Mouse (Mus musculus) ovary, adult 10 weeks (tissue): ENCODE measurements around the gene A030014E15Rik. TPM values are rescaled to one million over a fixed set of nuclear protein-coding genes. Genes with fewer than 3 reads are reported as not detected.

Source experiments
- polyA plus RNA-seq: library from polyadenylated mRNA; stranded (reverse); fragments of 350-450 nt; fragmentation: Illumina TruSeq; extraction: RNeasy Lipid Tissue Mini Kit (QIAGEN cat#74804); gene quantifications from one replicate; pipeline ENCODE4 v1.2.3, GENCODE M21; 2014

A030014E15Rik gene
- polyA plus RNA-seq = not detected

DNA sequence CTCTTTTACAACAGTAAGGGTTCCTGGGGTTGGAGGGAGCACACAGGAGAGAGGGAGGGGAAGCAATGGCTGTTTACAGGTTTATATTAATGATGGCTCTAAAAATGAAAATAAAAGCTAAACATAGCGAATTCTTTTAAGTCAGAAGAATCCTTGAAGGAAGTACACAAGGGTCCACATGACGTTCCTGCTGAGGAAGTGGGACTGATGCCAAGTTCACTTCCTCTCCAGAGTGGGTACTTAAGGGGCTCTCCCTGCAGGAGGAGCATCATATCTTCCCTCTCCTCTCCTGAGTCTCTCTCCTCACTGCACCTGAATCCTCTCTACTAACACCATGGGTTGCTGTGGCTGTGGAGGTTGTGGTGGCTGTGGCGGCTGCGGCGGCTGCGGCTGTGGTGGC is at the start of gene A030014E15Rik:
Gene A030014E15Rik (plus strand): TSS at position 268 of the 400 bp plus-strand sequence.

DNA sequence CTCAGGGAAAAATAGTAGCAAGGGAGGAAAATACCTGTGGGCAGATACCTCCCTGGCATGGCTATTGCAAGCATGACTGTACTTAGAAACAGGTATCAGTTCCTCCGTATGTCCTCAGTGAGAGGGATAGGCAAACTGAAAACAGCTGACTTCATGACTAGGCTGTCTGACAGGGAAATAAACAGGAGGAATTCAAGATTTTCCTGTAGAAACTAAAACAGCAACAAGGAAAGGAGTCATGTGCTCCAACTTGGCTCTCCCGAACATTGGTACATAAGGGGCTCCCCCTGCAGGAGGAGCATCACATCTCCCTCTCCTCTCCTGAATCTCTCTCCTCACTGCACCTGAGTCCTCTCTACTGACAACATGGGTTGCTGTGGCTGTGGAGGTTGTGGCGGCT is 11.7 kb upstream of the A030014E15Rik start, which contains the start of gene A030005L19Rik:
Gene A030005L19Rik (plus strand): TSS at position 301 of the 400 bp plus-strand sequence.

DNA sequence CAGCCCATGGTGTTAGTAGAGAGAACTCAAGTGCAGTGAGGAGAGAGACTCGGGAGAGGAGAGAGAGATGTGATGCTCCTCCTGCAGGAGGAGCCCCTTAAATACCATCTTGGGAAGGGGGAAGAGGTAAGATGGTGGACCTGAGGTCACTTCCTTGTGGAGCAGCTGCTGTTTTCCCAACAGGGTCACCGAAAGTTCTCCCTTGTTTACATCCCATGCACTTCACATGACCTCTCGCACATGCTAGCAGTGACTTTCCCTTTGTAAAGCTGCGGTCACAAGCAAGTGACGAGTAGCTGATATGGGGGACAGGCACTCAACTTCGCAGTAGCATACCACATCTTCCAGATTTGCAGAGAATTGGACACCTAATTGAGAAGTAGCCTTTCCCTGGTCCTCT is 6.6 kb downstream of the A030014E15Rik start, which contains the start of gene Gm6217:
Gene Gm6217 (minus strand): TSS at position 74 of the 400 bp plus-strand sequence.

DNA sequence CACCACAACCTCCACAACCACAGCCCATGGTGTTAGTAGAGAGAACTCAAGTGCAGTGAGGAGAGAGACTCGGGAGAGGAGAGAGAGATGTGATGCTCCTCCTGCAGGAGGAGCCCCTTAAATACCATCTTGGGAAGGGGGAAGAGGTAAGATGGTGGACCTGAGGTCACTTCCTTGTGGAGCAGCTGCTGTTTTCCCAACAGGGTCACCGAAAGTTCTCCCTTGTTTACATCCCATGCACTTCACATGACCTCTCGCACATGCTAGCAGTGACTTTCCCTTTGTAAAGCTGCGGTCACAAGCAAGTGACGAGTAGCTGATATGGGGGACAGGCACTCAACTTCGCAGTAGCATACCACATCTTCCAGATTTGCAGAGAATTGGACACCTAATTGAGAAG is 18.6 kb downstream of the A030014E15Rik start, which contains the start of gene A030003K21Rik:
Gene A030003K21Rik (minus strand): TSS at position 94 of the 400 bp plus-strand sequence.

DNA sequence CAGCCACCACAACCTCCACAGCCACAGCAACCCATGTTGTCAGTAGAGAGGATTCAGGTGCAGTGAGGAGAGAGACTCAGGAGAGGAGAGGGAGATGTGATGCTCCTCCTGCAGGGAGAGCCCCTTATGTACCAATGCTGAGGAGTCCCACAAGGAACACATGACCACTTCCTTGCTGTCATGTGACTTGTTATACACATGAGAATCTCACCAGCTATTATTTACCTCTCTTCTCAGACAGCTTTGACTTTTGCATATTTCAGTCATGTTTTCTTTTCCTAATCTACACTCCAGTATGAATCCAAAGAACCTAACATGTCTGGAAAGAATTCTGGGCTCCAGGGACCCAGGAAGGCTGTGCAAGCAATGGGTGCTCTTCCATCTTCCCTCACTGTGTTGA is 31.2 kb downstream of the A030014E15Rik start, which contains the start of gene Gm7544:
Gene Gm7544 (minus strand): TSS at position 101 of the 400 bp plus-strand sequence.

DNA sequence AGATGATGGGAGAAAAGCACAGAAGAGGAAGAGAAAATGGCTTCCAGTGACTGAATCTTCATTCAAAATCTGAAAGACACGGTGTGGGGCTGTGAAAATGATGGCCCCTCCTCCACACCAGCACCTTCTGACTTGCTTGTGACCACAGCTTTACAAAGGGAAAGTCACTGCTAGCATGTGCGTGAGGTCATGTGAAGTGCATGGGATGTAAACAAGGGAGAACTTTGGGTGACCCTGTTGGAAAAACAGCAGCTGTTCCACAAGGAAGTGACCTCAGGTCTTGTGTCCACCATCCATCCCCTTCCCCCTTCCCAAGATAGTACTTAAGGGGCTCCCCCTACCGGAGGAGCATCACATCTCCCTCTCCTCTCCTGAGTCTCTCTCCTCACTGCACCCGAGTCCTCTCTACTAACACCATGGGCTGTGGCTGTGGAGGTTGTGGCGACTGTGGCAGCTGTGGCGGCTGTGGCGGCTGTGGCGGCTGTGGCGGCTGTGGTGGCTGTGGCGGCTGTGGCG is 35.2 kb downstream of the A030014E15Rik start, which contains the start of gene Gm47955:
Gene Gm47955 (plus strand): TSS at position 417 of the 516 bp plus-strand sequence.

Other genes starting within 250 kb of the A030014E15Rik start
- gene Mff, start 200.0 kb upstream of the A030014E15Rik start, polyA plus RNA-seq = 309 TPM
- gene Tm4sf20, start 156.5 kb upstream of the A030014E15Rik start, polyA plus RNA-seq = not detected
- not detected for gene Gm47791, start 153.7 kb upstream of the A030014E15Rik start, polyA plus RNA-seq
- gene Agfg1, start 85.4 kb upstream of the A030014E15Rik start, polyA plus RNA-seq = 113 TPM
- not detected for gene A030005L19Rik, start 11.6 kb upstream of the A030014E15Rik start, polyA plus RNA-seq
- not detected for gene Gm6217, start 6.5 kb downstream of the A030014E15Rik start, polyA plus RNA-seq
- not detected for gene A030003K21Rik, start 18.5 kb downstream of the A030014E15Rik start, polyA plus RNA-seq
- not detected for gene Gm7544, start 31.1 kb downstream of the A030014E15Rik start, polyA plus RNA-seq
- gene Gm47955, start 35.4 kb downstream of the A030014E15Rik start, polyA plus RNA-seq = not detected
- not detected for gene Gm47959, start 75.6 kb downstream of the A030014E15Rik start, polyA plus RNA-seq
- gene Slc19a3, start 113.5 kb downstream of the A030014E15Rik start, polyA plus RNA-seq = 4.0 TPM
- not detected for gene Krtap28-10, start 117.6 kb downstream of the A030014E15Rik start, polyA plus RNA-seq
- gene Gm47969, start 120.0 kb downstream of the A030014E15Rik start, polyA plus RNA-seq = not detected
- not detected for gene A030005K14Rik, start 134.5 kb downstream of the A030014E15Rik start, polyA plus RNA-seq
- not detected for gene Krtap28-13, start 136.0 kb downstream of the A030014E15Rik start, polyA plus RNA-seq
- gene Ccl20, start 191.8 kb downstream of the A030014E15Rik start, polyA plus RNA-seq = not detected
- 1.8 TPM for gene Daw1, start 234.8 kb downstream of the A030014E15Rik start, polyA plus RNA-seq